Mouse (Mus musculus) stomach, postnatal 0 days (tissue): ENCODE measurements around the gene Ulk4.

Experiments
- CTCF ChIP-seq: IDR thresholded peaks from 2 replicates; pipeline ENCODE4 v1.5.1; 2016; ENCODE audit warnings: antibody characterized with exemption, low read depth, mild to moderate bottlenecking, moderate library complexity
- EP300 ChIP-seq: optimal IDR thresholded peaks from 2 replicates; pipeline ENCODE3; 2016; ENCODE audit warnings: antibody characterized with exemption

DNA sequence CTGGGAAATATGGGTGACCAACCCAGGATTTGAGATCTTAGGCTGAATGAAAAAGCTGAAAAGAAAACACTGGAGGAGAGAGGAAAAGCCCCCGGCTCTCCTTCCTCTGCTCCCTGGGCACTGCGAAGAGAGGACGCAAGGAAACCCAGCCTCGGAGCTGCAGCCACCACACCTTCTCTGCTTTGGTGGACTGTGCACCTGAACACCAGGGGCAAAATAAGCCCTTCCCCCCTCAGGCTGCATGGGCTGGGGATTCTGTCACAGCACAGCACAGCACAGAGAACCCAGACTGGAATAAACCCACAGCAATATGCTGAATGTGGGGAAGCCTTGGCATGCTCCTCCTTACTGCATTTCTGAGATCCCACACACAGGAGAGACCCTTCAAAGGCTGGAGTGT, 81.9 kb downstream of the Ulk4 start:
- TF ChIP-seq CTCF (no peak), EP300 (no peak)
